Mouse (Mus musculus) brain, embryonic 14.5 days (tissue): ENCODE data around the gene Myom1. TPM values are rescaled to one million over a fixed set of nuclear protein-coding genes. Genes with fewer than 3 reads are reported as not detected.
A peak's percentile ranks its signal among the peaks of the same experiment; 100 is the strongest.

Source experiments
- DNase-seq: peaks from one replicate; pipeline ENCODE4 v3.0.0-alpha.2; 2011; ENCODE audit warnings: low read depth
- CTCF ChIP-seq: fragments of 200-500 bp; IDR thresholded peaks from 2 replicates; pipeline ENCODE4 v1.5.1; 2012; ENCODE audit warnings: inconsistent platforms, mild to moderate bottlenecking, moderate library complexity, borderline replicate concordance; ENCODE audit not compliant: insufficient read depth, insufficient read length; ENCODE audit errors: extremely low read depth
- POLR2A ChIP-seq: fragments of 200-500 bp; IDR thresholded peaks from 2 replicates; pipeline ENCODE4 v1.6.1; 2012; ENCODE audit warnings: mild to moderate bottlenecking, inconsistent platforms, borderline replicate concordance; ENCODE audit not compliant: poor library complexity, insufficient read depth, insufficient read length, severe bottlenecking; ENCODE audit errors: extremely low read depth
- polyA plus RNA-seq: library from polyadenylated mRNA; depleted of rRNA; stranded (reverse); fragments of >200 nt; gene quantifications from 2 replicates; pipeline ENCODE4 v1.2.3, GENCODE M21; 2012

The Myom1 gene
- polyA plus RNA-seq, 1 experiment = 2.3 TPM

DNA sequence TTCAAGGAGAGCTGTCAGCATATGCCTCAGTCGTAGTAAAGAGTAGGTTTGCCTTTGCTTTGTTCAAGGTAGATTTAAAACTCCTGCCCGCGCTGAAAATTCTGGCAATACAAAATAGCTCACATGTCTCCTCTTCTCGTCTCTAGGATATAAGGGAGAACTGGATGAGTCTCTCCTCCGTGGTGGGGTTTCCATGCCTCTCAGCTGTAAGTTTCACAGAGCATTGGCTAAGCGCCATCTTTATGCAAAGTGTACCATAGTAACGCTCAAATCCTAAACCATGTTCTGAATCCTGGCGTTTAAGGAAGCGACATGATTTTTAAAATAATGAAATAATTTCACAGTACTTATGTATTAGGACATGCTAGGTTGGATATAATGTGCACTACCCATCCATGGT is 43.2 kb downstream of the Myom1 start:
- DNase-seq = no peak

GRCm38 (mm10) chr17:71046856-71047255 is 44.4 kb downstream of the Myom1 start:
- DNase-seq = no peak

More for the DNA sequence above, 43.2 kb downstream of the Myom1 start:
- TF ChIP-seq CTCF (no peak), POLR2A (no peak)

GRCm38 (mm10) chr17:71049292-71049691 is 46.9 kb downstream of the Myom1 start:
- no peak for DNase-seq
- no peak for TF ChIP-seq POLR2A
- no peak for TF ChIP-seq CTCF

More at GRCm38 (mm10) chr17:71046856-71047255, 44.4 kb downstream of the Myom1 start:
- TF ChIP-seq POLR2A (no peak), CTCF (no peak)

DNA sequence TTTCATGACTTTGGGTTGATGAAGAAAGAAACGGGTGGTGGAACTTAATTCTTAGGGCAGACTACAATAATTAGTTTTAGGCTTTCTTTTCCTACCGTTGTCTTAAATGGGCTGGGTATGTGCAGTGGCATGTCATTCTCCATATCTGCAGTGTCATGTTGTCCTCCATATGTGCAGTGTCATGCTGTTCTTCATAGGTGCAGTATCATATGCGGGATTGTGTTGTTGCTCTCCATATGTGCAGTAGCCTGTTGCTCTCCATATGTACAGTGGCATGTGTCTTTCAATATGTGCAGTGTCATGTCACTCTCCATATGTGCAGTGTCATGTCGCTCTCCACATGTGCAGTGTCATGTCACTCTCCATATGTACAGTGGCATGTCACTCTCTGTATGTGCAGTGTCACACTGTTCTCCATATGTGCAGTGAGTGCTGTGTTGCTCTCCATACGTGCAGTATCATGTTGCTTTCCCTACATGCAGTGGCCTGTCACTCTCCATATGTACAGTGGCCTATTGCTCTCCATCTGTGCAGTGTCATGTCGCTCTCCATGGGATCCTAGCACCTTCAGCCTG is 50.8 kb downstream of the Myom1 start:
- no peak for DNase-seq
- TF ChIP-seq CTCF (no peak), POLR2A (no peak)

GRCm38 (mm10) chr17:71055203-71055894 is 52.9 kb downstream of the Myom1 start:
- TF ChIP-seq POLR2A (no peak), CTCF (no peak)
- no peak for DNase-seq

DNA sequence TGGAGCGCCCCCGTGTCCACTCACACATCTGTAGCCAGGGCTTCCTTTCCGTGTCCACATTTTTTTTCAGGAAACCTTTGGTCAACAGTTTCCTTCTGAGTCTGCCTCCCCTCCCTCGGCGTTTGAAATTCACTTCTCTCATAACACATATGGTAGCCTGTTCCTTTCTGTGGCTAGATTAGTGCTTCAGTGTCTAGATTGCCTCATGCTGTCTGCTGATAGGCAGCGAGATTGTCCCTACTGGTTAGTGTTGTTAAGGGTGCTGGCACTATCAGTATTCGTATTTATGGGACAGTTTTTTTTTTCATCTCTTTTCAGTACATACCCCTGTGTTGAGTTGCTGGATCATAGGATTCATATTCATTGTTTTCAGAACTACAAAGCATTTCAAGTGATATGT is 54.0 kb downstream of the Myom1 start:
- no peak for TF ChIP-seq POLR2A
- TF ChIP-seq CTCF = no peak
- DNase-seq = no peak

DNA sequence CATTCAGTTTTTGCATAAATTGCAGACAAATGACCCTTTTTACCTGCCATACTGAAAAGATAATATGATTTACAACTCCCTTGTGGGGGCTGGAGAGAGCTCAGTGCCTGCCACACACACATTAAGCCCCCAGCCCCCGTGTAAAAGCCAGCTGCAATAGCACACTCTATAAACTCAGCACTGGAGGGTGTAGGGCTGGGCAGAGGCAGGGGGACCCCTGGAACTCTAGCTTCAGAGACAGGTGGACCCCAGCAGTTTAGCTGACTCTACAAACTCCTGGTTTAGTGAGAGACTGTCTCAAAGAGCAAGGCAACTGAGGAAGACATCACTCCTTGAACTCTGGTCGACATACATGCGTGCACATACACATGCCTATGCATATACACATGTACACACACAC is 55.3 kb downstream of the Myom1 start:
- TF ChIP-seq POLR2A (no peak), CTCF (no peak)
- DNase-seq = no peak

DNA sequence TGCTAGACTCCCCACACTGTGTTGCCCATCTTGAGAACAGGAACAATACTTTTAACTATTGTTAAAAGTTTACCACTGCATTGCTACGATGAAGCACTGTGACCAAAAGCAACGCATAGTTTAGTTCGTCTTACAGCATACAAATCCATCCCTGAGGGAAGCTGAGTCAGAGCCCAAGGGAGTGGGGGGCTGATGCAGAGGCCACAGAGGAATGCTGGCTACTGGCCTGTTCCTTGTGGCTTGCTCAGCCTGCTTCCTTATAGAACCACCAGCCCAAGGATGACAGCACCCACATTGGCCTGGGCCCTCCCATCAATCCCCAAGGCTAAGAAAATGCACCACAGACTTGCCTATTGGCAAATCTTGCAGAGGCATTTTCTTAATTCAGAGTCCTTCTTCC is 56.8 kb downstream of the Myom1 start:
- no peak for TF ChIP-seq POLR2A
- DNase-seq = no peak

DNA sequence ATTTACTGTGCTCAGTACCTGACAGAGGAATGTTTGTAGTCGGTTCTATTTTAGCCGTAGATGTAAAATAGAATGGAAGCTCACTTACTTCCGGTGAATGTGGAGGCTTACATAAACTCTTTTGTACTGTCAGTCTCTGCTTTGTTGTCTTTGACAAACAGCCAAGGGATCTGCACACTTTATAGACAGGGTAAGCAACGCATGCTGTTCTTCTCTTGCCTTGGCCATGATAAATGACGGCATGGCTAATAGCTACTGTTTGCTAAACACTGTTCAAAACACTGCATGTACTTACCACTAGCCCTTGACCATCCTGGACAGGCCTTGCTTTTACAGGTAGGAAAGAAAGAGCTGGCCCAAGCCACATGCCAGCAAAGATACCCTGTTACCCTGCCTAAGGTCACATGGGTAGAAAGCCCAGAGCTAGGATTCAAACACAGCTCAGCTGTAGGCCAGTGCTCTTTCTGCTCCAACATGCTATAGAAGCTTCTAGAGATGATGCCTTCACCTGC is 59.7 kb downstream of the Myom1 start:
- peak; percentile 21 for DNase-seq
- TF ChIP-seq CTCF (no peak), POLR2A (no peak)

- peak; percentile 29 for DNase-seq
Measured at GRCm38 (mm10) chr17:71062870-71063602, 60.6 kb downstream of the Myom1 start.

DNA sequence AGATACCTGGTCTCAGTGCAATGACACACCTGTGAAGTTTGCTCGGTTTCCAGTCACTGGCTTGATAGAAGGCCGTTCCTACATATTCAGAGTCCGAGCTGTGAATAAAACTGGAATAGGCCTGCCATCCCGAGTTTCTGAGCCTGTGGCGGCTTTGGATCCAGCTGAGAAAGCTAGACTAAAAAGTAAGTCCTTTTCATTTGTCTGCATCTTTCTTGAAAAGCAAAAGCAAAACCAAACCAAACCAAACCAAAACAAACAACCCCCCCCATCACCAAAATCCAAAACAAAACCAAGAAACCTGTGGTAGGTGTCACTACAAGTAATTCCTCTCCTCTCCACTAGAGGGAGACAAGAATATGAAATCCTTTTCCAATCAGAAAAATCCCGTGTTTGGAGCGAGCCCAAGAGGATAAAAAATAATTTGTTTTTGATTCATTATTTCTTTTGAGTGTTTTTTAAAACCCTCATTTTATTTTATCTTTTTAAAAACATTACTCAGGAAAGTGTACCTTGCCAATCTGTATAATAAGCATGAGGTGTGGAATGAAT is 62.1 kb downstream of the Myom1 start:
- TF ChIP-seq POLR2A (no peak), CTCF (no peak)
- peak; percentile 63 for DNase-seq

More at GRCm38 (mm10) chr17:71062870-71063602, 60.6 kb downstream of the Myom1 start:
- TF ChIP-seq POLR2A (no peak), CTCF (no peak)

DNA sequence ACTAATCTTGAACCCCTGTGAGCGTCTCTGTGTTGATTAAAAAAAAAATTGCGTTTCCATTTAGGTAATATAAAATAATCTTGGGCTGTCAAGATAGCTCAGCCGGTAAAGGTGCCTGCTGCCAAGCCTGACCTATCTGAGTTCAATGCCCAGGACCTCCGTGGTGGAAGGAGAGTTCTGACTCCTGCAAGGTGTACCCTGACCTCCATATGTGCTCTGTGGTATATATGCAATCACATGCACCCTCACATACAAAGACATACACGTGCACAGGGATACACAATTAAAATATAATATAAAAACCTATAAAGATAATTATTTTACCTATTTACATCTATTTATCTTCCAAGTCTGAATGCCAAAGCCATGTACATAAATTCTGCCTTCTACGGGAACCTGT is 62.7 kb downstream of the Myom1 start:
- DNase-seq = no peak
- TF ChIP-seq POLR2A (no peak), CTCF (no peak)

- TF ChIP-seq POLR2A = no peak
- TF ChIP-seq CTCF = no peak
- no peak for DNase-seq
Measured at GRCm38 (mm10) chr17:71069176-71069575, 66.7 kb downstream of the Myom1 start.

DNA sequence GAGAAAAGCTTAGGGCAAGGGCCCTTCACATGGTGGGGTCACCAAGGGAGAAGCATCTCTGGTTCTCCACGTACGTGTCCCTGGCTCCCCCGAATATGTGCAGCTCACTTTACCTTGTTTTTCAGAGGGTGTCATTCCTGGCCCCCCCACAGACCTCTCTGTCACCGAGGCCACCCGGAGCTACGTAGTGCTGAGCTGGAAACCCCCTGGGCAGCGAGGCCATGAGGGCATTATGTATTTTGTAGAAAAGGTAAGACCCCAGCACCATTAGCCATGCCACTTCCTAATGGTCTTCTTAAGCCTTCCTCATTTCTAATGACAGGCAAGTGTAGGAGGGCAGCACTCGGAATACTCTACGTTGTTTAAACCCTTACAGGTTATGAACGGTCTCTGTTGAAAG is 69.5 kb downstream of the Myom1 start:
- no peak for DNase-seq
- TF ChIP-seq POLR2A = no peak
- TF ChIP-seq CTCF = no peak

DNA sequence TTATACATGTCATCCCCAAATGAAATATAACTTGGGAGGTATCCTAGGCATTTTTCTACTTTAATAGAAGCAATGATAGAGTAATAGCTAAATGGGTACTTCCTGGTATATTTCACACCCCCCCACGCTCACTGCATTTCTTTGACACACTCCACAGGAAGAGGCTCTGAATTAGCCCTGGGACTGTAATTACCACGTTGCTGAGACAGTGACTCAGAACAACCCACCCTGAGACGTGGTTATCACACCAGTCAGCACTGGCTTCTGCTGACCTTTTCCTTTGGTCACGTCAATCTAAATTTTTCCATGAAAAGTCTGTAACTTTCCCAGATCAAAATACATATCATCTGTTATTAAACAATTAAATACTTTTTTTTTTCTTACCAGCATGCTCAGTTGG is 72.0 kb downstream of the Myom1 start:
- DNase-seq = no peak
- TF ChIP-seq POLR2A (no peak), CTCF (no peak)
